Mouse (Mus musculus): Measurements from ENCODE around the gene Gm11237. TPM values are rescaled to one million over a fixed set of nuclear protein-coding genes. Genes with fewer than 3 reads are reported as not detected.
"Not testable (repeated sequence)": the region's sequence is repeated elsewhere in the genome, so short reads cannot be mapped to it uniquely, and the experiment has no call there.

Gene Gm11237
- polyA plus RNA-seq (2014; fragmentation: Nextera tagmentation; extraction: Ambion mirVana) = not detected in 2 replicates

GRCm38 (mm10) chr4:73622684-73623083 is at the start of gene Gm11237:
TSS of gene Gm11237 (plus strand) at chr4:73622984.
- WGBS = no CpG with 5 or more reads among the region's 3 CpGs
- H3K9ac ChIP-seq (ENCODE audit: low read length); H3K4me2 ChIP-seq (ENCODE audit: low read depth); H3K4me1 ChIP-seq (ENCODE audit: control insufficient read depth, insufficient read depth, low read length); H3K27me3 ChIP-seq (ENCODE audit: control insufficient read depth, insufficient read depth, low read length); H3K9me3 ChIP-seq (ENCODE audit: control insufficient read depth, low read length); ATAC-seq (ENCODE audit: insufficient read depth, low FRiP score, low TSS enrichment); H3K36me3 ChIP-seq (ENCODE audit: control insufficient read depth, insufficient read depth, low read length); DNase-seq (ENCODE audit: low spot score); H3K27ac ChIP-seq (ENCODE audit: low read depth, low read length); H3K4me3 ChIP-seq (ENCODE audit: low read depth, low read length): not testable (repeated sequence)

GRCm38 (mm10) chr4:73599248-73599647 is 23.5 kb upstream of the Gm11237 start:
- no peak overlapping the region for H3K4me3 ChIP-seq (ENCODE audit: low read depth, low read length)
- H3K4me2 ChIP-seq (ENCODE audit: low read depth) = no peak overlapping the region
- H3K36me3 ChIP-seq (ENCODE audit: control insufficient read depth, insufficient read depth, low read length) = no peaks in the 10 kb centered on the region
- no peak overlapping the region for H3K9ac ChIP-seq (ENCODE audit: low read length)
- no peaks in the 10 kb centered on the region for H3K27me3 ChIP-seq (ENCODE audit: control insufficient read depth, insufficient read depth, low read length)
- no peak for DNase-seq (ENCODE audit: low spot score)
- H3K9me3 ChIP-seq (ENCODE audit: control insufficient read depth, low read length) = no peaks in the 10 kb centered on the region
- 10% methylated on average over 3 of the region's 3 CpGs for WGBS
- no peak overlapping the region for H3K27ac ChIP-seq (ENCODE audit: low read depth, low read length)
- H3K4me1 ChIP-seq (ENCODE audit: control insufficient read depth, insufficient read depth, low read length) = no peaks in the 10 kb centered on the region
- peak; percentile 60; the same call in 1 of the 2 replicates for ATAC-seq (ENCODE audit: insufficient read depth, low FRiP score, low TSS enrichment)

- no CpG with 5 or more reads among the region's 3 CpGs for WGBS
- not testable (repeated sequence) for DNase-seq (ENCODE audit: low spot score)
Observed at GRCm38 (mm10) chr4:73607581-73607980, 15.2 kb upstream of the Gm11237 start, which contains the start of gene Gm11238. TSS of gene Gm11238 (plus strand) at chr4:73607881.

GRCm38 (mm10) chr4:73637821-73638220 is 15.0 kb downstream of the Gm11237 start, which contains the start of gene Gm11236:
TSS of gene Gm11236 (plus strand) at chr4:73638121.
- H3K9me3 ChIP-seq (ENCODE audit: control insufficient read depth, low read length); H3K4me3 ChIP-seq (ENCODE audit: low read depth, low read length); H3K27me3 ChIP-seq (ENCODE audit: control insufficient read depth, insufficient read depth, low read length); H3K4me1 ChIP-seq (ENCODE audit: control insufficient read depth, insufficient read depth, low read length); H3K27ac ChIP-seq (ENCODE audit: low read depth, low read length); H3K9ac ChIP-seq (ENCODE audit: low read length); H3K4me2 ChIP-seq (ENCODE audit: low read depth); H3K36me3 ChIP-seq (ENCODE audit: control insufficient read depth, insufficient read depth, low read length); ATAC-seq (ENCODE audit: insufficient read depth, low FRiP score, low TSS enrichment); DNase-seq (ENCODE audit: low spot score): not testable (repeated sequence)
- no CpG with 5 or more reads among the region's 4 CpGs for WGBS

More at GRCm38 (mm10) chr4:73607581-73607980, 15.2 kb upstream of the Gm11237 start, which contains the start of gene Gm11238:
- not testable (repeated sequence) for H3K4me3 ChIP-seq (ENCODE audit: low read depth, low read length); H3K9me3 ChIP-seq (ENCODE audit: control insufficient read depth, low read length); H3K4me1 ChIP-seq (ENCODE audit: control insufficient read depth, insufficient read depth, low read length); H3K36me3 ChIP-seq (ENCODE audit: control insufficient read depth, insufficient read depth, low read length); H3K27me3 ChIP-seq (ENCODE audit: control insufficient read depth, insufficient read depth, low read length); H3K4me2 ChIP-seq (ENCODE audit: low read depth); H3K27ac ChIP-seq (ENCODE audit: low read depth, low read length); ATAC-seq (ENCODE audit: insufficient read depth, low FRiP score, low TSS enrichment); H3K9ac ChIP-seq (ENCODE audit: low read length)

GRCm38 (mm10) chr4:73661864-73662263 is 39.1 kb downstream of the Gm11237 start:
- ATAC-seq (ENCODE audit: insufficient read depth, low FRiP score, low TSS enrichment); H3K36me3 ChIP-seq (ENCODE audit: control insufficient read depth, insufficient read depth, low read length); H3K27ac ChIP-seq (ENCODE audit: low read depth, low read length); H3K27me3 ChIP-seq (ENCODE audit: control insufficient read depth, insufficient read depth, low read length); H3K9me3 ChIP-seq (ENCODE audit: control insufficient read depth, low read length); H3K4me3 ChIP-seq (ENCODE audit: low read depth, low read length); H3K4me2 ChIP-seq (ENCODE audit: low read depth); DNase-seq (ENCODE audit: low spot score); H3K4me1 ChIP-seq (ENCODE audit: control insufficient read depth, insufficient read depth, low read length); H3K9ac ChIP-seq (ENCODE audit: low read length): not testable (repeated sequence)
- WGBS = 88% methylated on average over 4 of the region's 4 CpGs

- no CpG with 5 or more reads among the region's 4 CpGs for WGBS
- not testable (repeated sequence) for ATAC-seq (ENCODE audit: insufficient read depth, low FRiP score, low TSS enrichment); H3K27me3 ChIP-seq (ENCODE audit: control insufficient read depth, insufficient read depth, low read length); H3K4me3 ChIP-seq (ENCODE audit: low read depth, low read length); H3K9ac ChIP-seq (ENCODE audit: low read length); H3K9me3 ChIP-seq (ENCODE audit: control insufficient read depth, low read length); H3K4me2 ChIP-seq (ENCODE audit: low read depth); H3K4me1 ChIP-seq (ENCODE audit: control insufficient read depth, insufficient read depth, low read length); H3K36me3 ChIP-seq (ENCODE audit: control insufficient read depth, insufficient read depth, low read length); DNase-seq (ENCODE audit: low spot score); H3K27ac ChIP-seq (ENCODE audit: low read depth, low read length)
Observed at GRCm38 (mm10) chr4:73668054-73668453, 45.3 kb downstream of the Gm11237 start, which contains the start of gene Gm11239. TSS of gene Gm11239 (plus strand) at chr4:73668354.

Other genes starting within 250 kb of the Gm11237 start
- gene Gm11487, start 217.9 kb upstream of the Gm11237 start, polyA plus RNA-seq (2014; fragmentation: Nextera tagmentation; extraction: Ambion mirVana) = not detected in 2 replicates
- not detected in 2 replicates for gene Gm11238, start 15.1 kb upstream of the Gm11237 start, polyA plus RNA-seq (2014; fragmentation: Nextera tagmentation; extraction: Ambion mirVana)
- gene Gm11236, start 15.1 kb downstream of the Gm11237 start, polyA plus RNA-seq (2014; fragmentation: Nextera tagmentation; extraction: Ambion mirVana) = not detected in 2 replicates
- gene Gm11239, start 45.4 kb downstream of the Gm11237 start, polyA plus RNA-seq (2014; fragmentation: Nextera tagmentation; extraction: Ambion mirVana) = not detected in 2 replicates
- gene Gm428, start 60.5 kb downstream of the Gm11237 start, polyA plus RNA-seq (2014; fragmentation: Nextera tagmentation; extraction: Ambion mirVana) = not detected in 2 replicates
- gene Rasef, start 168.0 kb downstream of the Gm11237 start, polyA plus RNA-seq (2014; fragmentation: Nextera tagmentation; extraction: Ambion mirVana) = 0.42 and 0.61 TPM in 2 replicates